Comparison of ENCODE assay signal across 8 mouse cellular contexts in the genomic region with DNA sequence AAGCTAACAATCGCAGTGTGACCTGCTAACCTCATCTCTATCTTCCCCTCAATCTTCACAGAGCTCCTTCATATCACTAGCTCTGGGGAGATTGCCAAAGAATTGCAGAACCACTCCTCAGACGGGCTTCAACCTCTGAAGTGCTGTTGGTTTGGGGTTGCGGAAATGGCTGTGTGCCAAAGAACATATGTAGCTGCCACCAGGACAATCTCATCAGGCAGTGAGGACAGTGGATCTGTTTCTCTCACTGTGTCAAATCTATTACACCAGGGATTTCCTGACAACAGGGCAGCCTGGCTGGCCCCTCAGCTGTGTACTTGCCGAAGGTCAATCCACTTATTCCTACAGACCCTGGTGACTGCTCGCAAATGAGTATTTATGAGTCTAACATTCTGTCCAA.
DNase-seq lines count a peak whose midpoint lies in the region; ATAC-seq lines count a peak whose summit lies in the region.
"Had no signal": no experiment of that assay in that cellular context is flagged by ENCODE, and none has a peak within 500 bp of the region (broad histone marks: within the 10 kb centered on the region; RNA-seq: fewer than 3 reads in every experiment).

No protein-coding gene starts in this region.

- no peaks in the 10 kb centered on the region for H3K27me3 ChIP-seq in limb, embryonic 11.5 days (ENCODE audit: control insufficient read depth, insufficient read depth, low read length)
- no peaks in the 10 kb centered on the region for H3K27me3 ChIP-seq in limb, embryonic 10.5 days (ENCODE audit: low read depth, poor library complexity, severe bottlenecking)
- H3K27me3 ChIP-seq: midbrain, embryonic 12.5 days had no signal

- 49% methylated on average over 5 of the region's 5 CpGs for WGBS in limb, embryonic 11.5 days
- WGBS in limb, embryonic 10.5 days = 57% methylated on average over 5 of the region's 5 CpGs

- no peaks in the 10 kb centered on the region for H3K36me3 ChIP-seq in limb, embryonic 11.5 days (ENCODE audit: control insufficient read depth, insufficient read depth, low read length)
- H3K36me3 ChIP-seq in limb, embryonic 10.5 days = no peaks in the 10 kb centered on the region
- H3K36me3 ChIP-seq: midbrain, embryonic 12.5 days had no signal

- H3K4me1 ChIP-seq in limb, embryonic 11.5 days (ENCODE audit: control insufficient read depth, insufficient read depth, low read length) = no peaks in the 10 kb centered on the region
- peaks cover 5% of the 10 kb centered on the region for H3K4me1 ChIP-seq in limb, embryonic 10.5 days
- H3K4me1 ChIP-seq: midbrain, embryonic 12.5 days had no signal

- H3K9ac ChIP-seq in limb, embryonic 11.5 days (ENCODE audit: low read length) = no peak overlapping the region
- H3K9ac ChIP-seq: midbrain, embryonic 12.5 days had no signal

- H3K9me3 ChIP-seq in limb, embryonic 11.5 days (ENCODE audit: control insufficient read depth, low read length) = no peaks in the 10 kb centered on the region
- H3K9me3 ChIP-seq in limb, embryonic 10.5 days (replicated peaks) = no peaks in the 10 kb centered on the region
- H3K9me3 ChIP-seq: midbrain, embryonic 12.5 days had no signal

- no peak overlapping the region for H3K27ac ChIP-seq in limb, embryonic 11.5 days (replicated peaks; ENCODE audit: low read depth, low read length)
- H3K27ac ChIP-seq in limb, embryonic 10.5 days = no peak overlapping the region
- H3K27ac ChIP-seq: midbrain, embryonic 12.5 days had no signal

- DNase-seq in limb, embryonic 11.5 days (ENCODE audit: low spot score) = peak; percentile 24
- no peak for DNase-seq in limb, embryonic 10.5 days (ENCODE audit: low spot score)
- peak; percentile 30 for DNase-seq in embryo, embryonic 10.5 days (ENCODE audit: low spot score)
- DNase-seq in heart, postnatal 4 days = peak; percentile 34
- DNase-seq in lung, postnatal 14 days = peak; percentile 35
- DNase-seq in testis, postnatal 10 days (ENCODE audit: low spot score) = no peak
- DNase-seq in right cerebral cortex, postnatal 25 days = no peak

- no peak overlapping the region for H3K4me2 ChIP-seq in limb, embryonic 11.5 days (ENCODE audit: low read depth, severe bottlenecking)
- H3K4me2 ChIP-seq: midbrain, embryonic 12.5 days had no signal

- H3K4me3 ChIP-seq in limb, embryonic 11.5 days (ENCODE audit: low read depth, low read length) = no peak overlapping the region
- H3K4me3 ChIP-seq in limb, embryonic 10.5 days = no peak overlapping the region
- H3K4me3 ChIP-seq: midbrain, embryonic 12.5 days had no signal

- ATAC-seq in limb, embryonic 11.5 days (ENCODE audit: insufficient number of reproducible peaks, low FRiP score, low TSS enrichment, low read depth) = no peak

Comparison
In these comparisons a context has a peak if more than half of its experiments do, and no peak if none do; other contexts are left out.
1. DNase-seq: peak in limb, embryonic 11.5 days (single experiment), embryo, embryonic 10.5 days (single experiment), heart, postnatal 4 days (single experiment) and lung, postnatal 14 days (single experiment); none in limb, embryonic 10.5 days (single experiment), testis, postnatal 10 days (single experiment) and right cerebral cortex, postnatal 25 days (single experiment).